Mouse (Mus musculus): ENCODE results near the gene Spp1. TPM values are rescaled to one million over a fixed set of nuclear protein-coding genes. Genes with fewer than 3 reads are reported as not detected.

Gene Spp1
- under 1 TPM; 0.48 to 0.49 TPM for polyA plus RNA-seq (2017; shearing (Covaris generic))

GRCm38 (mm10) chr5:104434835-104435301 is at the start of gene Spp1:
TSS of gene Spp1 (plus strand) at chr5:104435118.

GRCm38 (mm10) chr5:104458832-104459705 is 24.2 kb downstream of the Spp1 start, which contains the start of gene Pkd2:
TSS of gene Pkd2 (plus strand) at chr5:104459450.

Other genes with a start within 250 kb of the Spp1 start
- gene Dmp1, start 232.5 kb upstream of the Spp1 start, polyA plus RNA-seq (2017; shearing (Covaris generic)), result not detected
- gene Ibsp, start 135.9 kb upstream of the Spp1 start, polyA plus RNA-seq (2017; shearing (Covaris generic)), result under 1 TPM; 0.07 to 0.94 TPM
- not detected for gene Mepe, start 109.8 kb upstream of the Spp1 start, polyA plus RNA-seq (2017; shearing (Covaris generic))
- gene Pkd2, start 24.3 kb downstream of the Spp1 start, polyA plus RNA-seq (2017; shearing (Covaris generic)), result 1 to 10 TPM in 1 of 2 experiments, under 1 TPM in 1; 0.16 to 2.0 TPM
- 10 to 100 TPM in 1 of 2 experiments, 1 to 10 TPM in 1; 9.6 to 16.2 TPM for gene BC005561, start 73.2 kb downstream of the Spp1 start, polyA plus RNA-seq (2017; shearing (Covaris generic))

Measured in inflammation-experienced regulatory T-cells (primary cell).